Mouse (Mus musculus): Measurements from ENCODE around the gene Vsig10l. TPM values are rescaled to one million over a fixed set of nuclear protein-coding genes. Genes with fewer than 3 reads are reported as not detected.

The Vsig10l gene
- 9.6 and 10.8 TPM in 2 replicates for polyA plus RNA-seq (2015; fragmentation: Nextera tagmentation; extraction: Ambion mirVana)

GRCm38 (mm10) chr7:43462851-43463250 is at the start of gene Vsig10l:
Gene Vsig10l, plus strand, starts transcription at chr7:43463151.
- no peak within 1 kb of the TSS for H3K9ac ChIP-seq
- no peak within 1 kb of the TSS for H3K27ac ChIP-seq
- peaks cover 5% of the 10 kb centered on the region; the same call in 1 of the 2 replicates for H3K36me3 ChIP-seq
- H3K4me2 ChIP-seq = no peak within 1 kb of the TSS
- peaks cover 38% of the 10 kb centered on the region for H3K27me3 ChIP-seq
- H3K9me3 ChIP-seq = no peaks in the 10 kb centered on the region
- WGBS = 63% methylated on average over 4 of the region's 4 CpGs
- no peak for ATAC-seq (ENCODE audit: low FRiP score)
- H3K4me3 ChIP-seq = no peak within 1 kb of the TSS
- peaks cover 18% of the 10 kb centered on the region for H3K4me1 ChIP-seq (replicated peaks)

- no peaks in the 10 kb centered on the region for H3K4me1 ChIP-seq (replicated peaks)
- no peaks in the 10 kb centered on the region for H3K36me3 ChIP-seq
- no peak overlapping the region for H3K4me2 ChIP-seq
- H3K27me3 ChIP-seq = no peaks in the 10 kb centered on the region
- H3K9ac ChIP-seq = no peak overlapping the region
- H3K27ac ChIP-seq = no peak overlapping the region
- ATAC-seq (ENCODE audit: low FRiP score) = no peak
- WGBS = 87% methylated on average over 10 of the region's 10 CpGs
- no peaks in the 10 kb centered on the region for H3K9me3 ChIP-seq
- H3K4me3 ChIP-seq = no peak overlapping the region
These were observed 45.7 kb upstream of the Vsig10l start for GRCm38 (mm10) chr7:43417298-43417697.

- H3K36me3 ChIP-seq = no peaks in the 10 kb centered on the region
- peak overlapping the region; percentile 32 for H3K4me2 ChIP-seq
- H3K9ac ChIP-seq = no peak overlapping the region
- no peaks in the 10 kb centered on the region for H3K4me1 ChIP-seq (replicated peaks)
- 14% methylated on average over 11 of the region's 11 CpGs for WGBS
- no peaks in the 10 kb centered on the region for H3K27me3 ChIP-seq
- no peak overlapping the region for H3K4me3 ChIP-seq
- H3K9me3 ChIP-seq = no peaks in the 10 kb centered on the region
- H3K27ac ChIP-seq = no peak overlapping the region
- peak; percentile 94 for ATAC-seq (ENCODE audit: low FRiP score)
These were observed 39.8 kb upstream of the Vsig10l start for GRCm38 (mm10) chr7:43422995-43423617.

- H3K9me3 ChIP-seq = no peaks in the 10 kb centered on the region
- H3K9ac ChIP-seq = no peak overlapping the region
- H3K4me1 ChIP-seq (replicated peaks) = no peaks in the 10 kb centered on the region
- no peaks in the 10 kb centered on the region for H3K27me3 ChIP-seq
- H3K4me2 ChIP-seq = no peak overlapping the region
- no peak for ATAC-seq (ENCODE audit: low FRiP score)
- no peak overlapping the region for H3K4me3 ChIP-seq
- no peak overlapping the region for H3K27ac ChIP-seq
- H3K36me3 ChIP-seq = no peaks in the 10 kb centered on the region
- WGBS = 67% methylated on average over 3 of the region's 3 CpGs
These were observed 38.8 kb upstream of the Vsig10l start for GRCm38 (mm10) chr7:43423991-43424625.

GRCm38 (mm10) chr7:43427406-43427805 is 35.5 kb upstream of the Vsig10l start, which contains the start of gene Lim2:
Gene Lim2, plus strand, starts transcription at chr7:43427670.
- Histone ChIP-seq H3K9ac (no peak within 1 kb of the TSS), H3K36me3 (no peaks in the 10 kb centered on the region), H3K4me1 (replicated peaks) (no peaks in the 10 kb centered on the region), H3K27ac (no peak within 1 kb of the TSS), H3K27me3 (no peaks in the 10 kb centered on the region), H3K4me2 (no peak within 1 kb of the TSS), H3K9me3 (no peaks in the 10 kb centered on the region), H3K4me3 (no peak within 1 kb of the TSS)
- 87% methylated on average over 8 of the region's 8 CpGs for WGBS
- no peak for ATAC-seq (ENCODE audit: low FRiP score)

DNA sequence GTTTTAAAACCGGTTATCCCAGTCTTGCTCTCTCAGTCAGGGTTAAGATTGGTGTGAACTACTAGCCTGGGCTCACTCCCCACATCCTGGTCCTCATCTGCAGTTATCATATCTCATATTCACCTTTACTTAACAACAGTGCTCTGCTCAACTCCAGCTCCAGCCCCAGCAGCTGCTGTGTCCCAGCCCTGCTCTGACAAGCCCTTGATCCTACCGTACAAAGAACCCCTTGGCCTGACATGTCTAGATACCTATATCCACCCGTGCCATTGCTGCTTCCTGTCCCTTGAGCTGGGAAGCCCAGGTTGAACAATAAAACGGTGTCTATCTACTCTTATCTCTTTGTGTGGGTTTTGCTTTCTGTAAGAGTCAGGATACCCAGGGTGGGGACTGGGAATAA is 33.5 kb upstream of the Vsig10l start:
- Histone ChIP-seq H3K4me1 (replicated peaks) (no peaks in the 10 kb centered on the region), H3K4me3 (no peak overlapping the region), H3K9ac (no peak overlapping the region), H3K4me2 (no peak overlapping the region), H3K27me3 (no peaks in the 10 kb centered on the region), H3K9me3 (no peaks in the 10 kb centered on the region), H3K27ac (no peak overlapping the region), H3K36me3 (no peaks in the 10 kb centered on the region)
- no peak for ATAC-seq (ENCODE audit: low FRiP score)
- WGBS = 60% methylated on average over 4 of the region's 4 CpGs

DNA sequence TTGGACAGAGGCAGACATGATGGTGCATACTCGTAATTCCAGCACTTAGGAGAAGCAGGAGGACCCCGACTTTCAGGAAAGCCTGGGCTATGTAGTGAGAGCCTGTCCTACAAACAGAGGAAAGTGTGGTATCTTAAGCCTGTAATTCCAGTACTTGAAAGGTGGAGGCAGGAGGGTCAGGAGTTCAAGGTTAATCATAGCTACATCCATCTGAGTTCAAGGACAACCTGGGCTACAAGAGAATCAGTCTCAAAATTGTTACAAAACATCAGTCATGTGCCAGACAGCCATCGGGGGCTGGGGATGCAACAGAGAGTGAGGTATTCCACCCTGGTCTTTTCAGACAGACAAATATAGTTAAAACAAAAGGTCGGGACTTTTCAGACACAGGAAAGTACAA is 30.1 kb upstream of the Vsig10l start:
- no peaks in the 10 kb centered on the region for H3K4me1 ChIP-seq (replicated peaks)
- H3K27ac ChIP-seq = no peak overlapping the region
- 81% methylated on average over 4 of the region's 4 CpGs for WGBS
- no peak overlapping the region for H3K9ac ChIP-seq
- no peaks in the 10 kb centered on the region for H3K27me3 ChIP-seq
- ATAC-seq (ENCODE audit: low FRiP score) = no peak
- H3K4me2 ChIP-seq = no peak overlapping the region
- no peaks in the 10 kb centered on the region for H3K9me3 ChIP-seq
- H3K36me3 ChIP-seq = no peaks in the 10 kb centered on the region
- H3K4me3 ChIP-seq = no peak overlapping the region

- ATAC-seq (ENCODE audit: low FRiP score) = no peak
These were observed 28.3 kb upstream of the Vsig10l start for GRCm38 (mm10) chr7:43434676-43435075.

GRCm38 (mm10) chr7:43436341-43437255 is 26.4 kb upstream of the Vsig10l start, which contains the start of gene Nkg7:
Gene Nkg7, plus strand, starts transcription at chr7:43437073.
- H3K4me3 ChIP-seq = no peak within 1 kb of the TSS
- no peak for ATAC-seq (ENCODE audit: low FRiP score)
- no peak within 1 kb of the TSS for H3K4me2 ChIP-seq
- H3K27me3 ChIP-seq = no peaks in the 10 kb centered on the region
- H3K9me3 ChIP-seq = no peaks in the 10 kb centered on the region
- H3K9ac ChIP-seq = no peak within 1 kb of the TSS
- no peak within 1 kb of the TSS for H3K27ac ChIP-seq
- no peaks in the 10 kb centered on the region for H3K36me3 ChIP-seq
- no peaks in the 10 kb centered on the region for H3K4me1 ChIP-seq (replicated peaks)
- 85% methylated on average over 10 of the region's 10 CpGs for WGBS

More at GRCm38 (mm10) chr7:43434676-43435075, 28.3 kb upstream of the Vsig10l start:
- H3K4me3 ChIP-seq = no peak overlapping the region
- H3K4me2 ChIP-seq = no peak overlapping the region
- H3K36me3 ChIP-seq = no peaks in the 10 kb centered on the region
- no peaks in the 10 kb centered on the region for H3K9me3 ChIP-seq
- H3K9ac ChIP-seq = no peak overlapping the region
- H3K27me3 ChIP-seq = no peaks in the 10 kb centered on the region
- H3K4me1 ChIP-seq (replicated peaks) = no peaks in the 10 kb centered on the region
- H3K27ac ChIP-seq = no peak overlapping the region
- 89% methylated on average over 5 of the region's 5 CpGs for WGBS

- WGBS = 88% methylated on average over 4 of the region's 4 CpGs
- Histone ChIP-seq H3K27me3 (no peaks in the 10 kb centered on the region), H3K27ac (no peak overlapping the region), H3K4me2 (no peak overlapping the region), H3K4me1 (replicated peaks) (peaks cover 10% of the 10 kb centered on the region), H3K4me3 (no peak overlapping the region), H3K9ac (no peak overlapping the region), H3K9me3 (no peaks in the 10 kb centered on the region), H3K36me3 (no peaks in the 10 kb centered on the region)
- no peak for ATAC-seq (ENCODE audit: low FRiP score)
These were observed 24.3 kb upstream of the Vsig10l start for GRCm38 (mm10) chr7:43438611-43439010.

GRCm38 (mm10) chr7:43440482-43440881 is 22.5 kb upstream of the Vsig10l start, which contains the start of gene Cldnd2:
Gene Cldnd2, plus strand, starts transcription at chr7:43440782.
- no peak for ATAC-seq (ENCODE audit: low FRiP score)
- H3K36me3 ChIP-seq = no peaks in the 10 kb centered on the region
- H3K4me1 ChIP-seq (replicated peaks) = peaks cover 22% of the 10 kb centered on the region
- H3K4me2 ChIP-seq = no peak within 1 kb of the TSS
- no peak within 1 kb of the TSS for H3K27ac ChIP-seq
- H3K4me3 ChIP-seq = no peak within 1 kb of the TSS
- H3K27me3 ChIP-seq = no peaks in the 10 kb centered on the region
- no peaks in the 10 kb centered on the region for H3K9me3 ChIP-seq
- 84% methylated on average over 6 of the region's 6 CpGs for WGBS
- no peak within 1 kb of the TSS for H3K9ac ChIP-seq

GRCm38 (mm10) chr7:43441071-43441470 is 21.9 kb upstream of the Vsig10l start:
- Histone ChIP-seq H3K27ac (no peak overlapping the region), H3K36me3 (no peaks in the 10 kb centered on the region), H3K27me3 (no peaks in the 10 kb centered on the region), H3K4me3 (no peak overlapping the region), H3K9me3 (no peaks in the 10 kb centered on the region), H3K4me2 (no peak overlapping the region), H3K9ac (no peak overlapping the region), H3K4me1 (replicated peaks) (peaks cover 22% of the 10 kb centered on the region)
- WGBS = 86% methylated on average over 3 of the region's 3 CpGs
- no peak for ATAC-seq (ENCODE audit: low FRiP score)
